Mouse (Mus musculus): ENCODE data around the gene Rara. TPM values are rescaled to one million over a fixed set of nuclear protein-coding genes. Genes with fewer than 3 reads are reported as not detected.
A peak's percentile ranks its signal among the peaks of the same experiment; 100 is the strongest.

Gene Rara
- polyA plus RNA-seq, 1 experiment from 2014 or later = 3.4 TPM

- no peak overlapping the region for H3K27ac ChIP-seq
Observed at GRCm38 (mm10) chr11:98971316-98972031, 43.9 kb downstream of the Rara start.

GRCm38 (mm10) chr11:98972215-98972614 lies 44.6 kb downstream of the Rara start:
- peak; percentile 54 for ATAC-seq (ENCODE audit: low read depth)

More at GRCm38 (mm10) chr11:98971316-98972031, 43.9 kb downstream of the Rara start:
- ATAC-seq (ENCODE audit: low read depth) (no peak), DNase-seq (no peak)
- H3K4me3 ChIP-seq (replicated peaks) = no peak overlapping the region
- peaks cover 41% of the 10 kb centered on the region for H3K36me3 ChIP-seq
- H3K27me3 ChIP-seq = peaks cover 37% of the 10 kb centered on the region
- H3K9me3 ChIP-seq (replicated peaks) = no peaks in the 10 kb centered on the region
- H3K4me1 ChIP-seq (replicated peaks) = peaks cover 38% of the 10 kb centered on the region
- H3K4me2 ChIP-seq = no peak overlapping the region
- WGBS (ENCODE audit: insufficient replicate concordance) = 79% methylated on average over 23 of the region's 23 CpGs
- no peak overlapping the region for H3K9ac ChIP-seq

DNA sequence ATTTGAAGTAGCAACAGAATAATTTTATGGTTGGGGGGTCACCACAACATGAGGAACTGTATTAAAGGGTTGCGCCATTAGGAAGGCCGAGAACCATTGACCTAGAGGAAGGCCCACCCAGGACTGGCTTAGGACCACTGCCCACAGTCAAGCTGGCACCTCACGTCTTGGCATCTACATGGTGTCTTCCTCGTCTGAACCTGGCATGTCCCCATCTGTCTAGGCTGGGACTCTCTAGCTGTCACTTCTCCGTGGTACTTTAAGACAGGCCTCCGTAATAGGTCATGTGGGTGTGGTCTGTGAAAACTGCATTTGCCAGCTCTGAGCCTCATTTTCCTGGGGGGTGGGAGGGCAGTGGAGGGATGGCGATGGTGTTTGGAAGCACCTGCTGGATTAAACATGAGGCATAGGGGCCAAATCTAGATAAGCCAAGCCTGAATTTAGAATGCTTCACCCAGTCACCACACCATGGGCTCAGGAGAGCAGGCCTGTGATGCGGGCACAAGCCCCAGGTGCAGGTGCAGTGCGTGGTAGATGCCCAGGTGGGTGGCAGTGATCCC lies 45.3 kb downstream of the Rara start:
- Histone ChIP-seq H3K9me3 (replicated peaks) (no peaks in the 10 kb centered on the region), H3K27me3 (peaks cover 31% of the 10 kb centered on the region), H3K4me2 (no peak overlapping the region), H3K27ac (no peak overlapping the region), H3K9ac (no peak overlapping the region), H3K4me3 (replicated peaks) (no peak overlapping the region), H3K36me3 (peaks cover 36% of the 10 kb centered on the region), H3K4me1 (replicated peaks) (peaks cover 37% of the 10 kb centered on the region)
- ATAC-seq (ENCODE audit: low read depth) (no peak), DNase-seq (no peak)
- WGBS (ENCODE audit: insufficient replicate concordance) = 70% methylated on average over 9 of the region's 9 CpGs

More at GRCm38 (mm10) chr11:98972215-98972614, 44.6 kb downstream of the Rara start:
- Histone ChIP-seq H3K4me2 (no peak overlapping the region), H3K9me3 (replicated peaks) (no peaks in the 10 kb centered on the region), H3K36me3 (peaks cover 36% of the 10 kb centered on the region), H3K4me1 (replicated peaks) (peaks cover 31% of the 10 kb centered on the region), H3K27ac (no peak overlapping the region), H3K27me3 (peaks cover 31% of the 10 kb centered on the region), H3K9ac (no peak overlapping the region), H3K4me3 (replicated peaks) (no peak overlapping the region)
- peak; percentile 66 for DNase-seq
- 48% methylated on average over 9 of the region's 9 CpGs for WGBS (ENCODE audit: insufficient replicate concordance)

- DNase-seq = no peak
- no peak overlapping the region for H3K9ac ChIP-seq
- H3K27me3 ChIP-seq = peaks cover 27% of the 10 kb centered on the region
- H3K4me3 ChIP-seq (replicated peaks) = no peak overlapping the region
- peaks cover 37% of the 10 kb centered on the region for H3K4me1 ChIP-seq (replicated peaks)
- H3K4me2 ChIP-seq = no peak overlapping the region
- no peak overlapping the region for H3K27ac ChIP-seq
- no peaks in the 10 kb centered on the region for H3K9me3 ChIP-seq (replicated peaks)
- no peak for ATAC-seq (ENCODE audit: low read depth)
- H3K36me3 ChIP-seq = peaks cover 36% of the 10 kb centered on the region
- WGBS (ENCODE audit: insufficient replicate concordance) = 76% methylated on average over 14 of the region's 14 CpGs
Observed at GRCm38 (mm10) chr11:98973584-98973983, 46.0 kb downstream of the Rara start.

- H3K27me3 ChIP-seq = peaks cover 27% of the 10 kb centered on the region
- WGBS (ENCODE audit: insufficient replicate concordance) = 72% methylated on average over 6 of the region's 6 CpGs
- H3K9me3 ChIP-seq (replicated peaks) = no peaks in the 10 kb centered on the region
- H3K4me2 ChIP-seq = no peak overlapping the region
- H3K9ac ChIP-seq = no peak overlapping the region
- H3K36me3 ChIP-seq = peaks cover 36% of the 10 kb centered on the region
- H3K27ac ChIP-seq = no peak overlapping the region
- ATAC-seq (ENCODE audit: low read depth) (no peak), DNase-seq (no peak)
- no peak overlapping the region for H3K4me3 ChIP-seq (replicated peaks)
- H3K4me1 ChIP-seq (replicated peaks) = peaks cover 34% of the 10 kb centered on the region
Observed at GRCm38 (mm10) chr11:98974213-98974612, 46.6 kb downstream of the Rara start.

DNA sequence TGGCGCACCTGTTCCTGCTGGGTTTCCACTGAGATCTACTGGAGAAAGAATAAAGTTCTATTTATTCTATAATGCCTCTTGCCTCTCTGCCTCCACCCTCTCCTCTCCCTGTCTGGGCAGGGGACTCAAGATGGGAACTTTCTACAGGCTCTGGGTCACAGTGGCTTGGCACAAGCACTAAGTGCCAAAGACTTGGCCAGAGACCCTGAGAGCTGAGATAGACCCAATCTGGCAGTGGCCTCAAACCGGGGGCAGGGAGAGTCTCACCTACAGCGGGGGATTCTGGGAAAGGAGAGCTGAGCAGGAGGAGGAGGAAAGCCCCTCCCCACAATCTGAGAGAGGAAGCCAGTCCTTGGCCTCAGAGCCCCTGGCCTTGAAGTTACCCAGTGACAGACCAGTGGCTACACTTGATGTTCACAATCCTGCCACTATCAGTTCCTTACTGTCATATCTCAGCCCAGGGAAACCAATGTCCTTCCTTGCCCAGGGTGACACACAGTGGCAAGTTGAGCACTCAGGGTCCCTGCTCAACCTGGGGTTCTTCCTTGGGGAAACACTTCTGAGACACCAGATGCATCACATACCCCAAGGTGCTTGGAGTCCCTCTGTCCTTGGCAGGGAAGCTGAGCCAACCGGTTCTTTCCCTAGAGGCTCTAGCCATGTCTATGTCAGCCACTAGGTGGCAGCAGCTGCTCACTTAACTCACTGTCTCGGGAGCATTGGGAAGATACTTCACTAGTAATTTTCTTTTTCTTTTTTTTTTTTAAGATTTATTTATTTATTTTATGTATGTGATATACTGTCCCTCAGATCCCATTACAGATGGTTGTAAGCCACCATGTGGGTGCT lies 47.5 kb downstream of the Rara start:
- no peak overlapping the region for H3K9ac ChIP-seq
- H3K9me3 ChIP-seq (replicated peaks) = no peaks in the 10 kb centered on the region
- H3K36me3 ChIP-seq = peaks cover 35% of the 10 kb centered on the region
- WGBS (ENCODE audit: insufficient replicate concordance) = 42% methylated on average over 5 of the region's 5 CpGs
- ATAC-seq (ENCODE audit: low read depth) (no peak), DNase-seq (peak; percentile 48)
- H3K4me2 ChIP-seq = no peak overlapping the region
- no peak overlapping the region for H3K4me3 ChIP-seq (replicated peaks)
- H3K27ac ChIP-seq = no peak overlapping the region
- H3K4me1 ChIP-seq (replicated peaks) = peaks cover 26% of the 10 kb centered on the region
- peaks cover 28% of the 10 kb centered on the region for H3K27me3 ChIP-seq

DNA sequence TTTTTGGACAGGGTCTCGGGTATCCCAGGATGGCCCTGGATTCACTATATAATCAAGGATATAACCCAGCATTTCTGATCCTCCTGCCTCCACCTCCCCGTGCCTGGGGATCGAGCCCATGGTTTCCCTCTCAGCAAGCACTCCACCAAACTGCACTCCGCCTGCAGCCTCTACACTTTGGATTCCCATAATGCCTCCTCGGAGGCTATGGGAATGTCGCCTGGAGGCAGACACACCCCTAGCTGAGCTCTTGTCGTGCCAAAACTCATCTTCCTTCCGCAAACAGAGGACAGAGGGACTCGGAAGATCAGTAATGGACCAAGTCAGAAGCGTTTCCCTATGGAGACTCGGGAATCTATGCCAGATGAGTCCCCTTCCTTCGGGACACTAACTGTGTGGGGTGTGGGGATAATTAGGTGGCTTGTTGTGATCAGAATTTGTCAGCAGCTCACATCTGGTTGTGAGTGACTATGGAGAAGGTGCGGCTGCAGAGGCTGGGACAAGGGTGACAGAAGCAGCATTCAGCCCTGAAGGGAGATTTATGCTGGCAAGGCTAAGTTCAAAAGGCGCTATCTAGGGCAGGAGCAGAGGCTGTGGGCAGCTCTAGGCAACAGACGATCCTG lies 51.0 kb downstream of the Rara start:
- no peak overlapping the region for H3K27ac ChIP-seq
- no peaks in the 10 kb centered on the region for H3K9me3 ChIP-seq (replicated peaks)
- peaks cover 52% of the 10 kb centered on the region for H3K27me3 ChIP-seq
- 60% methylated on average over 15 of the region's 15 CpGs for WGBS (ENCODE audit: insufficient replicate concordance)
- DNase-seq = no peak
- ATAC-seq (ENCODE audit: low read depth) = no peak
- H3K4me2 ChIP-seq = no peak overlapping the region
- peaks cover 5% of the 10 kb centered on the region; the same call in 1 of the 2 replicates for H3K36me3 ChIP-seq
- H3K9ac ChIP-seq = no peak overlapping the region
- H3K4me1 ChIP-seq (replicated peaks) = peaks cover 29% of the 10 kb centered on the region
- H3K4me3 ChIP-seq (replicated peaks) = no peak overlapping the region

DNA sequence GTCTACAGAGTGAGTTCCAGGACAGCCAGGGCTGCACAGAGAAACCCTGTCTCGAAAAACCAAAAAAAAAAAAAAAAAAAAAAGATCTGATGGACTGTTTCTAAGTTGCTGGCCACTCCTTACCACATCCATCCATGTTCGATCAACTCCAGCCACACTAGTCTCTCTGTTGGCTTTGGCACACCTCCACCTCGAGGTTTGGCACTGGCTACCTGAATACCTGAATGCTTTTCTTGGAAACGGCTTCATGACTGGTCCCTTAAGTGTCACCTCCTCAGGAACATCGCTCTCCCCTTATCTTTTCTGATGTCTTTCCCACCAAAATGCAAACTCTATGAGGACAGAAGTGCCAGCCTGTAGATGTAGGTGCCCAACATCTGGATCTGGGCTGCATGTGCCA lies 51.7 kb downstream of the Rara start:
- WGBS (ENCODE audit: insufficient replicate concordance) = 61% methylated on average over 5 of the region's 5 CpGs
- DNase-seq (no peak), ATAC-seq (ENCODE audit: low read depth) (no peak)
- H3K27me3 ChIP-seq = peaks cover 59% of the 10 kb centered on the region
- no peak overlapping the region for H3K27ac ChIP-seq
- no peak overlapping the region for H3K4me2 ChIP-seq
- no peak overlapping the region for H3K9ac ChIP-seq
- no peak overlapping the region for H3K4me3 ChIP-seq (replicated peaks)
- no peaks in the 10 kb centered on the region for H3K9me3 ChIP-seq (replicated peaks)
- 0 out of 2 replicates have a peak, but pooled peaks cover 3% of the 10 kb centered on the region for H3K36me3 ChIP-seq
- H3K4me1 ChIP-seq (replicated peaks) = peaks cover 29% of the 10 kb centered on the region

GRCm38 (mm10) chr11:98981289-98981996 lies 53.8 kb downstream of the Rara start:
- H3K9ac ChIP-seq = no peak overlapping the region
- H3K36me3 ChIP-seq = no peaks in the 10 kb centered on the region
- H3K4me2 ChIP-seq = peak overlapping the region; percentile 72
- no peak for DNase-seq
- H3K27me3 ChIP-seq = peaks cover 70% of the 10 kb centered on the region
- 35% methylated on average over 20 of the region's 20 CpGs for WGBS (ENCODE audit: insufficient replicate concordance)
- H3K4me1 ChIP-seq (replicated peaks) = peaks cover 29% of the 10 kb centered on the region
- no peak overlapping the region for H3K27ac ChIP-seq
- H3K9me3 ChIP-seq (replicated peaks) = no peaks in the 10 kb centered on the region
- ATAC-seq (ENCODE audit: low read depth) = no peak
- H3K4me3 ChIP-seq (replicated peaks) = peak overlapping the region; percentile 55

- DNase-seq (no peak), ATAC-seq (ENCODE audit: low read depth) (no peak)
- Histone ChIP-seq H3K9me3 (replicated peaks) (no peaks in the 10 kb centered on the region), H3K27me3 (peaks cover 70% of the 10 kb centered on the region), H3K36me3 (no peaks in the 10 kb centered on the region), H3K4me2 (peak overlapping the region; percentile 72), H3K4me3 (replicated peaks) (peak overlapping the region; percentile 55), H3K4me1 (replicated peaks) (peaks cover 29% of the 10 kb centered on the region), H3K9ac (peak overlapping the region; percentile 15; the same call in 1 of the 2 replicates), H3K27ac (no peak overlapping the region)
- WGBS (ENCODE audit: insufficient replicate concordance) = under 1% methylated on average over 94 of the region's 94 CpGs
Observed at GRCm38 (mm10) chr11:98981997-98982772, 54.6 kb downstream of the Rara start.
